Mouse (Mus musculus): ENCODE data around the gene S100a1. TPM values are rescaled to one million over a fixed set of nuclear protein-coding genes. Genes with fewer than 3 reads are reported as not detected.

The S100a1 gene
- total and polyA plus RNA-seq, 2 experiments, result 123 to 335 TPM

DNA sequence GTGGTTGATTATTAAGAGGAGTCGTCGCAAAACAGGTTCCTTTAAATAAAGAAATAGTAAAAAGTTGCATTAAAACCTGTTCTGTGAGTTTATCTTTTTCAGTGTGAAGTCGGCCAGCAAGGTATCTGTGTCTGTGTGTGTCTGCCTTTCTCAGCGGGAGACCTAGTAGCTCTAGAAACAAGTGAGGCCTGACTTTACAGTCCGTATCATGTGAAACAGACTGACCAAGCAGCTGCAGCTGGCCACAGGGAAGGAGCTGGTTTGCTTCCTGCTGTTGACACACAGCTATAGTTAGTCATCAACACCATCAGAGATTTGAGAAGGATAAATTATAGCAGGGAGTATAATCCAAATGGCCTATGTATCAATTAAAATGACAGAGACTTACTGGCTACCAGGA lies 17.5 kb upstream of the S100a1 start:
- H3K4me1 ChIP-seq (ENCODE audit: control insufficient read depth, insufficient read depth, low read length), result peaks cover 2% of the 10 kb centered on the region
- DNase-seq (ENCODE audit: extremely low read depth, low read depth, low spot score), result no peak
- H3K79me2 ChIP-seq (ENCODE audit: control insufficient read depth, insufficient read depth, low read length), result no peaks in the 10 kb centered on the region
- 75% methylated on average over 5 of the region's 5 CpGs for WGBS
- no peak overlapping the region for H3K27ac ChIP-seq (replicated peaks; ENCODE audit: insufficient read depth, low read depth, low read length)
- H3K27me3 ChIP-seq (ENCODE audit: control insufficient read depth, insufficient read depth, low read length), result no peaks in the 10 kb centered on the region
- H3K4me3 ChIP-seq (ENCODE audit: insufficient read depth, low read depth, low read length), result no peak overlapping the region
- H3K36me3 ChIP-seq (ENCODE audit: control insufficient read depth, insufficient read depth, low read length), result no peaks in the 10 kb centered on the region
- TF ChIP-seq POLR2A (IDR thresholded peaks at IDR 0.05; ENCODE audit: extremely low read depth, insufficient read depth, low read length) (no peak), CTCF (IDR thresholded peaks at IDR 0.05; ENCODE audit: low read depth, low read length) (no peak)
- no peak overlapping the region for H3K9ac ChIP-seq (ENCODE audit: low read depth, low read length)

DNA sequence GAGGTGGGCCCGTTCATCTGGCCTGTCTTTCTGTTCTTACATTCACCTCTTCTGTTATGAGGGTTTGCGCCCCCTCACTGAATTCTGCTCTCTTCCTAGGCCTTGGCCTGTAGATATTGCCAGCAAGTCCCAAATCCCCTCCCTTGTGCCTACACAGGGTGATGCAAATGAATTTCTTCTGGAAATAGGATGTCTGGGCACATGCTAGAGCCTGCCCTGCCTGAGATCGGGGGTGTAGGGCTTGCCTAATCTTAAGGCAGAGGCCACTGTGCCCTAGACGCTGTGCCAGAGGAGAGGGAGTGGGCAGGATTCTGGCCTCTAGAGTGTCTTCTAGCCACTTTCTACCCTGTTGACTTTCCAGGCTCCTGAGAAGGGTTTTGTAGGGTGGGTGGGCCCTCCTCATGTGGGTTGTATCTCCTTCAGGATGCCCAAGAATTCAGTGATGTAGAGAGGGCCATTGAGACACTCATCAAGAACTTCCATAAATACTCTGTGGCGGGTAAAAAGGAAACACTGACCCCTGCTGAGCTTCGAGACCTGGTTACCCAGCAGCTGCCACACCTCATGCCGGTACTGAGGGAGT lies 13.2 kb upstream of the S100a1 start:
- Histone ChIP-seq H3K36me3 (ENCODE audit: control insufficient read depth, insufficient read depth, low read length) (peaks cover 7% of the 10 kb centered on the region; the same call in 1 of the 2 replicates), H3K4me1 (ENCODE audit: control insufficient read depth, insufficient read depth, low read length) (no peaks in the 10 kb centered on the region), H3K4me3 (ENCODE audit: insufficient read depth, low read depth, low read length) (no peak overlapping the region), H3K9ac (ENCODE audit: low read depth, low read length) (no peak overlapping the region), H3K79me2 (ENCODE audit: control insufficient read depth, insufficient read depth, low read length) (no peaks in the 10 kb centered on the region), H3K27ac (replicated peaks; ENCODE audit: insufficient read depth, low read depth, low read length) (no peak overlapping the region), H3K27me3 (ENCODE audit: control insufficient read depth, insufficient read depth, low read length) (no peaks in the 10 kb centered on the region)
- WGBS, result 93% methylated on average over 7 of the region's 7 CpGs
- no peak for DNase-seq (ENCODE audit: extremely low read depth, low read depth, low spot score)
- TF ChIP-seq CTCF (IDR thresholded peaks at IDR 0.05; ENCODE audit: low read depth, low read length), result no peak
- no peak for TF ChIP-seq POLR2A (IDR thresholded peaks at IDR 0.05; ENCODE audit: extremely low read depth, insufficient read depth, low read length)

DNA sequence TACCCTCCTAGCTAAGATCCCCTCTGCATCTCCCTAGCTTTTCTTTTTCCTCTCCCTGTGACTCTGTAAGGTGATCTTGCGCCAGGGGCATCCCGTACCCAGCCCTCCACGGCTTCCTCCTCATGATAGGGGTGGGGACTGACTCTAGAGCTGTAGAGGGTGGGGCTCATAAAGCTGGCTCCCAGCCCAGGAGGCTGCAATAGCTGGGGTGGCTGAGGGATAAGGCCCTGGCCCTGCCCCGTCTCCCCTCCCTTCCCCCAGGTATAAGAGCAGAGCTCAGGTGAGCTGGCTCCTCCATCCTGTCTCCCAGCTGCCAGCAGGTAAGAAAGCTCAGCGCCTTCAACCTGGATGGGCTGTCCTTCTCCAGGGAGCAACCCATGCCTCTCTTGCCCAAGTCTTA lies 12.4 kb upstream of the S100a1 start, which contains the start of gene S100a14:
S100a14 (plus strand) TSS at position 277 of the 400 bp plus-strand sequence.
- no peak for TF ChIP-seq POLR2A (IDR thresholded peaks at IDR 0.05; ENCODE audit: extremely low read depth, insufficient read depth, low read length)
- no peak for TF ChIP-seq CTCF (IDR thresholded peaks at IDR 0.05; ENCODE audit: low read depth, low read length)
- Histone ChIP-seq H3K36me3 (ENCODE audit: control insufficient read depth, insufficient read depth, low read length) (peaks cover 8% of the 10 kb centered on the region; the same call in 1 of the 2 replicates), H3K27ac (replicated peaks; ENCODE audit: insufficient read depth, low read depth, low read length) (no peak within 1 kb of the TSS), H3K27me3 (ENCODE audit: control insufficient read depth, insufficient read depth, low read length) (no peaks in the 10 kb centered on the region), H3K4me3 (ENCODE audit: insufficient read depth, low read depth, low read length) (no peak within 1 kb of the TSS), H3K4me1 (ENCODE audit: control insufficient read depth, insufficient read depth, low read length) (no peaks in the 10 kb centered on the region), H3K9ac (ENCODE audit: low read depth, low read length) (no peak within 1 kb of the TSS), H3K79me2 (ENCODE audit: control insufficient read depth, insufficient read depth, low read length) (no peaks in the 10 kb centered on the region)
- DNase-seq (ENCODE audit: extremely low read depth, low read depth, low spot score), result no peak
- WGBS, result 66% methylated on average over 5 of the region's 5 CpGs

DNA sequence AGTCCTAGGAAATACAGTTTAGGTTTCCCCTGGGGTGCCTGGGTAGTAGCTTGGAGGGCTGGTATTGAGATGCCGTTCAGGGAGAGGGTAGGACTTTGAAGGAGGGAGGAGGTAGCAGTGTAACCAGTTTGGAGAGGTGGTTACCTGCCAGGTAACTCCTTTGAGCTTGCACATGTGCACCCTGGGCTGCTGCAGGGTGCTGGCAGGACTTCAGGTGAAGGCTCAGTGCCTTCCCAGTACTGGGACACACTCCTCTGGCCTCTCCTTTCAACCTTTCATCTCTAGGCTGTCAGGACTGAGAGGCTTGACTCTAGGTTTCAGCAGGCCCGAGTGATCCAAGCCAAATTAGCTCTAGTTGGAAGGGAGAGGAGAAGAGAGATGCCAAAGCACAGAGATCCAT lies 11.9 kb upstream of the S100a1 start:
- Histone ChIP-seq H3K4me3 (ENCODE audit: insufficient read depth, low read depth, low read length) (no peak overlapping the region), H3K4me1 (ENCODE audit: control insufficient read depth, insufficient read depth, low read length) (no peaks in the 10 kb centered on the region), H3K36me3 (ENCODE audit: control insufficient read depth, insufficient read depth, low read length) (peaks cover 8% of the 10 kb centered on the region; the same call in 1 of the 2 replicates), H3K27ac (replicated peaks; ENCODE audit: insufficient read depth, low read depth, low read length) (no peak overlapping the region), H3K27me3 (ENCODE audit: control insufficient read depth, insufficient read depth, low read length) (no peaks in the 10 kb centered on the region), H3K9ac (ENCODE audit: low read depth, low read length) (no peak overlapping the region), H3K79me2 (ENCODE audit: control insufficient read depth, insufficient read depth, low read length) (no peaks in the 10 kb centered on the region)
- DNase-seq (ENCODE audit: extremely low read depth, low read depth, low spot score), result no peak
- TF ChIP-seq POLR2A (IDR thresholded peaks at IDR 0.05; ENCODE audit: extremely low read depth, insufficient read depth, low read length), result no peak
- TF ChIP-seq CTCF (IDR thresholded peaks at IDR 0.05; ENCODE audit: low read depth, low read length), result no peak
- 81% methylated on average over 2 of the region's 2 CpGs for WGBS

DNA sequence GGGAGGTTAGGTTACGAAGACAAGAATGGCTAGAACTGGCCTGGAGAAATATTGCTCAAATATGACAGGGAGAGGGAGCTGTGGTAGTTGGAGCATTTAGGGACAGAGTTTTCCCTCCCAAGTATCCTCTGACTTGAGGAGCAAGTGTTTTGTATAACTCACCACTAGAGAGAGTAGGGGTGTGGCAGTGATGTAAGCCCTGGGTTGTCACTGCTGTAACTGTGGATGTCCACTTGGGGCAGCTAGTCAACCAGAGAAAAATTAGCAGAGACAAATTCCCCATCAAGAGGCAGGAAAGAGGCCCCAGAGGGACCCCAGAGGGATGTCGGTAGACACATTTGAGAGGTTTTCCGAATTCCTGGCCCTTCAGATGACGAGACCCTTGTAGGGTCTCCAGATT lies 11.2 kb upstream of the S100a1 start:
- peak; percentile 75 for DNase-seq (ENCODE audit: extremely low read depth, low read depth, low spot score)
- H3K9ac ChIP-seq (ENCODE audit: low read depth, low read length), result no peak overlapping the region

DNA sequence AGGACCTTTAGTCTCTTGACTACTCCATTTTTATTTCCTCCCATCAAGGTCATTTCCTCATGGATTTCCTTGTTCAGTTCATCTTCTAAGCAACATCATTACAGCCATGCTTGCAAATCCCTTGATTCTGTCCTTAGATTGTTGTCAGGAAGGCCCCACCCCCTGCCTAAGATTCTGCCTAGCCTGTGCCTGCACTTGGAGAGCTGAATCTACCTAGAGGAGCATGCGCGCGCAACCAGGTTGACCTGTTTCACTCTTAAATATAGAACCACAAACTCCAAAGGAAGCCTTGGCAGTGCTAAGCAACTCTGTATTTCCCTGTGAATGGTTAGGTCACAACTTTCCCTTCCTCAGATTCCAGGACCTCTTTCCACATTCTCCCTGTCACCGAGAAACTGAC lies 3.5 kb upstream of the S100a1 start:
- Histone ChIP-seq H3K79me2 (ENCODE audit: control insufficient read depth, insufficient read depth, low read length) (no peaks in the 10 kb centered on the region; the same call in 1 of the 2 replicates), H3K4me3 (ENCODE audit: insufficient read depth, low read depth, low read length) (no peak overlapping the region), H3K27me3 (ENCODE audit: control insufficient read depth, insufficient read depth, low read length) (no peaks in the 10 kb centered on the region), H3K9ac (ENCODE audit: low read depth, low read length) (no peak overlapping the region), H3K27ac (replicated peaks; ENCODE audit: insufficient read depth, low read depth, low read length) (no peak overlapping the region), H3K4me1 (ENCODE audit: control insufficient read depth, insufficient read depth, low read length) (peaks cover 14% of the 10 kb centered on the region), H3K36me3 (ENCODE audit: control insufficient read depth, insufficient read depth, low read length) (peaks cover 8% of the 10 kb centered on the region)
- TF ChIP-seq CTCF (IDR thresholded peaks at IDR 0.05; ENCODE audit: low read depth, low read length), result no peak
- TF ChIP-seq POLR2A (IDR thresholded peaks at IDR 0.05; ENCODE audit: extremely low read depth, insufficient read depth, low read length), result no peak
- 80% methylated on average over 4 of the region's 4 CpGs for WGBS
- no peak for DNase-seq (ENCODE audit: extremely low read depth, low read depth, low spot score)

More for the DNA sequence above, 11.2 kb upstream of the S100a1 start:
- TF ChIP-seq POLR2A (IDR thresholded peaks at IDR 0.05; ENCODE audit: extremely low read depth, insufficient read depth, low read length) (no peak), CTCF (IDR thresholded peaks at IDR 0.05; ENCODE audit: low read depth, low read length) (peak; percentile 51; the same call in 1 of the 2 replicates)
- Histone ChIP-seq H3K79me2 (ENCODE audit: control insufficient read depth, insufficient read depth, low read length) (no peaks in the 10 kb centered on the region), H3K27ac (replicated peaks; ENCODE audit: insufficient read depth, low read depth, low read length) (no peak overlapping the region), H3K27me3 (ENCODE audit: control insufficient read depth, insufficient read depth, low read length) (no peaks in the 10 kb centered on the region), H3K4me3 (ENCODE audit: insufficient read depth, low read depth, low read length) (no peak overlapping the region), H3K4me1 (ENCODE audit: control insufficient read depth, insufficient read depth, low read length) (no peaks in the 10 kb centered on the region), H3K36me3 (ENCODE audit: control insufficient read depth, insufficient read depth, low read length) (peaks cover 9% of the 10 kb centered on the region; the same call in 1 of the 2 replicates)
- 67% methylated on average over 4 of the region's 4 CpGs for WGBS

All from liver, adult 2 months (tissue).